In the genomic region with DNA sequence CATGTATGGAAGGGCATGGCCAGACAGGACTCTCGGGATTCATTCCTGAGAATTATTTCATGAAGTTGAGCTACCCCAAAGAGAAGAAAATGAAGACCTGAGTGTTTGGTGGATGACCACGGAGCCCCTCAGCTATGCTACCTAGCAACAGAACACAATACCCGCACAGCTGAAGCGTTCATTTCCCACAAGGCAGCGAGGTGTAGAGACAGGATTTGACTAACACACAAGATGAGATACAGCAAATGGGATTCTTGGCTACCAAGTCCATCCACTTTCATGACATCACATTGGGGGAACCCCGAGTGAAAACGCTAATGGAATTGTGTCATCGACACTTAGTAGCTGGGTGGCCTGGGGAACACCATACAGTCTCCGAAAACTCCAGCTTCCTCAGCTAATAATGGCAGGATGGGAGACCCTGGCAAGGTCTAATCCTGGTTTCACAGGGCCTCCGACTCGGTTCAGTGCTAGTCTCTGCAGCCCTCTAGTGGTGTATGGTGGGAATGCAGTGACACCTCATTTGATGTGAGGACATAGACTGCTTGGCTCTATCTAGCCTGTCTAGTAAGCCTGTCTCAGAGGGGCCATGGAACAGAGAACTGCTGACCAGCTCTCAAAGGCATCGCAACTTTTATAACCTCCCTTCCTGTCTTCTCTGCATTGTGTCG, we compare ENCODE assay signal across 9 mouse cellular contexts. TPM values are rescaled to one million over a fixed set of nuclear protein-coding genes. Genes with fewer than 3 reads are reported as not detected.
DNase-seq lines count a peak whose midpoint lies in the region; ATAC-seq lines count a peak whose summit lies in the region.
"Had no signal": no experiment of that assay in that cellular context is flagged by ENCODE, and none has a peak within 500 bp of the region (broad histone marks: within the 10 kb centered on the region; RNA-seq: fewer than 3 reads in every experiment).

No protein-coding gene starts in this region.

- no peak overlapping the region for H3K9ac ChIP-seq in hindbrain, embryonic 13.5 days

- no peaks in the 10 kb centered on the region for H3K27me3 ChIP-seq in hindbrain, embryonic 13.5 days

- H3K36me3 ChIP-seq in hindbrain, embryonic 13.5 days = no peaks in the 10 kb centered on the region

- peaks cover 24% of the 10 kb centered on the region for H3K4me1 ChIP-seq in hindbrain, embryonic 13.5 days (replicated peaks)

- ATAC-seq in hindbrain, embryonic 13.5 days (ENCODE audit: low FRiP score) = peak; percentile 79

- H3K4me2 ChIP-seq in hindbrain, embryonic 13.5 days = 0 out of 2 replicates have a peak overlapping the region, but pooled peaks have one; percentile 30

- peak; percentile 93 for DNase-seq in NIH3T3 (ENCODE audit: low read depth)
- peak; percentile 89 for DNase-seq in cerebellum, adult 9-10 months
- peak; percentile 74 to 98 for DNase-seq in frontal cortex, adult 2 months (ENCODE audit: extremely low spot score in 1 of 2, low spot score in 1 of 2)
- DNase-seq in layer of hippocampus, postnatal 10 days (ENCODE audit: low spot score in 2 of 2) = peak; percentile 98
- peak; percentile 94 for DNase-seq in lung, postnatal 10 days
- peak; percentile 61 for DNase-seq in retina, adult 2 months (ENCODE audit: low read depth, low spot score)
- DNase-seq in thymus, postnatal 14 days = peak; percentile 85

- H3K27ac ChIP-seq in hindbrain, embryonic 13.5 days = no peak overlapping the region

- 25% methylated on average over 13 of the region's 13 CpGs for WGBS in hindbrain, embryonic 13.5 days

- no peak overlapping the region for H3K4me3 ChIP-seq in hindbrain, embryonic 13.5 days
- H3K4me3 ChIP-seq: myocyte had no signal

- no peaks in the 10 kb centered on the region for H3K9me3 ChIP-seq in hindbrain, embryonic 13.5 days

RNA-seq across cellular contexts. Expression of gene Bcl9, which starts 40.9 kb away (rescaled TPM):
- polyA plus RNA-seq in frontal cortex, adult 2 months (2012; rRNA removed) = 19.3 and 20.7 TPM in 2 replicates
- 86.4 and 89.0 TPM in 2 replicates for polyA plus RNA-seq in hindbrain, embryonic 13.5 days (2015; fragmentation: Nextera tagmentation; extraction: Ambion mirVana)
- total RNA-seq in layer of hippocampus, postnatal 10 days (2021) = 10 to 100 TPM; 70.9 to 73.6 TPM
